Mouse (Mus musculus) stomach, postnatal 0 days (tissue): ENCODE data around the gene Il17d.

ENCODE experiments used
- CTCF ChIP-seq: IDR thresholded peaks from 2 replicates; pipeline ENCODE4 v1.5.1; 2016; ENCODE audit warnings: antibody characterized with exemption, low read depth, mild to moderate bottlenecking, moderate library complexity
- EP300 ChIP-seq: optimal IDR thresholded peaks from 2 replicates; pipeline ENCODE3; 2016; ENCODE audit warnings: antibody characterized with exemption

GRCm38 (mm10) chr14:57536820-57537219 is 12.2 kb downstream of the Il17d start:
- TF ChIP-seq CTCF, result no peak
- no peak for TF ChIP-seq EP300
